Mouse (Mus musculus): ENCODE results near the gene Cypt2. TPM values are rescaled to one million over a fixed set of nuclear protein-coding genes. Genes with fewer than 3 reads are reported as not detected.
"Not testable (repeated sequence)": the region's sequence is repeated elsewhere in the genome, so short reads cannot be mapped to it uniquely, and the experiment has no call there.

Gene Cypt2
- polyA plus RNA-seq (2012; rRNA removed) = not detected in 2 replicates

GRCm38 (mm10) chrX:105499472-105499871 lies at the start of gene Cypt2:
Gene Cypt2, plus strand, starts transcription at chrX:105499772.
- DNase-seq (ENCODE audit: extremely low spot score in 1 of 2, low spot score in 1 of 2) = not testable (repeated sequence)

GRCm38 (mm10) chrX:105546234-105546633 lies 46.7 kb downstream of the Cypt2 start:
- DNase-seq (ENCODE audit: extremely low spot score in 1 of 2, low spot score in 1 of 2) = no peak
